Mouse (Mus musculus): ENCODE results near the gene Rab11fip4.

Gene Rab11fip4

DNA sequence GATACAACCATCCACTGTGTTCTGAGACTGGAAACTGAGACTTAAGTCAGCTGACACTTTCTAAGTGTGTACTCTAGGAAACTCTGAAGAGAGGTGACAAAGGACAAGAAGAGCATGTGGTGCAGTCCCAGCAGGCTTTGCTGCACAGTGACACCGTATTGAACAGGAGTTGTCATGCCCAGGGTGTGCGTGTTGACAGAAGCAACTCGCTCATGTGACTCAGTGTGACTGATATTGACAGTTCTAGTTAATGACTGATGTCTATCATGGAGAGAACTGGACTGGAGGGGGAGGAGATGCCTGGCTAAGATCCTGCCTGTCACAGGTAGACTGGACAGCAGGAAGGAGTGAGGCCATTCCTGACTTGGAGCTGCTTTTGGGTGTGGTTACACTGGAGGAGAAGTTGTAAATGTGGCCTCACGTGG is 63.4 kb downstream of the Rab11fip4 start:
- no peak for DNase-seq (ENCODE audit: low spot score in 2 of 2)

GRCm38 (mm10) chr11:79655592-79655991 is 64.6 kb downstream of the Rab11fip4 start:
- no peak for DNase-seq (ENCODE audit: low spot score in 2 of 2)

GRCm38 (mm10) chr11:79656491-79656890 is 65.5 kb downstream of the Rab11fip4 start:
- DNase-seq (ENCODE audit: low spot score in 2 of 2): no peak

DNA sequence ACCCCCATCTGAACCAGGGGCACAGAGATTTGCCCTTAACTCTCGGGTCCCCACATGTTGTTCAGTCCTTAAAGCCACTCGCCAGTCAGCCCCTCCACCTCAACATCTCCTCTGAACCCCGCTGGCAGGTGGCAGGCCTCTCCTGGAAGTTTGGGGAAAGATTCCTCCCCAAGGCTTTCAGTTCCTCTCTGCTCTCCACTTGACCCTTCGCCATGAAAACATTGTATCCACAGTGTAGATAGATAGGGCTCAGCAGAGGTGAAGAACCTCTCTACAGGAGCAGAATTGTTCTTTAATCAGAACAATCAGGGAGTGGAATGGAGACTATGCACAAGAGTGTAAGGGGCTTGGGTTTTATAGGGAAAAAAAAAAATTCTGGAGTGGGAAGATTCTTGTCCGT is 66.0 kb downstream of the Rab11fip4 start:
- DNase-seq (ENCODE audit: low spot score in 2 of 2): no peak

DNA sequence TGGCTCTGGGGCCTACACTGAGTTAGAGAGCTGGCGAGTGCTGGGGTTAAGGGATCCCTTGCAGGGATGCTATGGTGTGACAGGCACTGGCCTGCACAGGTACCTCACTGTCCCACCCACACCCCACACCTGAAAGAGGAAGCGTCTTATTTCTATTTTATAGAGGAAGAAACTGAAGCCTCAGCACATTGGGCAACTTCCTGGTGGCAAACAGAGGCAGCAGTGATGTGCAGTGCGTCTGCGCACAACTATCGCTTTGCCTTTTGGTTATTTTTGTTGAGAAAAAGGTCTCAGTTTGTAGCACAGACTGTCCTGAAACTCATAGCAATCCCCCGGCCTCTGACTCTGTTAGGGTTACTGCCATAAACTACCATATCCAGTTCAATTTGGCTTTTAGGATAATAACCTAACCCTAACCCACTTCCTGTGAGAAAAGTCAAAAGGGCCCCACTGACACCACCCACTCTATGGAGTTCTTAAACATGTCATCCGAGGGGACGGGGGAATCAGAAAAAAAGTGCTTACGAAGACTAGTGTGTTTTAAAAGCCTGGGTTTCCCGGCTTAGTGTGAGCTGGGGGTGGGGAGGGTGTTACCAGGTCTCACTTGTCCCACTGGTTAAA is 67.3 kb downstream of the Rab11fip4 start:
- no peak for DNase-seq (ENCODE audit: low spot score in 2 of 2)

DNA sequence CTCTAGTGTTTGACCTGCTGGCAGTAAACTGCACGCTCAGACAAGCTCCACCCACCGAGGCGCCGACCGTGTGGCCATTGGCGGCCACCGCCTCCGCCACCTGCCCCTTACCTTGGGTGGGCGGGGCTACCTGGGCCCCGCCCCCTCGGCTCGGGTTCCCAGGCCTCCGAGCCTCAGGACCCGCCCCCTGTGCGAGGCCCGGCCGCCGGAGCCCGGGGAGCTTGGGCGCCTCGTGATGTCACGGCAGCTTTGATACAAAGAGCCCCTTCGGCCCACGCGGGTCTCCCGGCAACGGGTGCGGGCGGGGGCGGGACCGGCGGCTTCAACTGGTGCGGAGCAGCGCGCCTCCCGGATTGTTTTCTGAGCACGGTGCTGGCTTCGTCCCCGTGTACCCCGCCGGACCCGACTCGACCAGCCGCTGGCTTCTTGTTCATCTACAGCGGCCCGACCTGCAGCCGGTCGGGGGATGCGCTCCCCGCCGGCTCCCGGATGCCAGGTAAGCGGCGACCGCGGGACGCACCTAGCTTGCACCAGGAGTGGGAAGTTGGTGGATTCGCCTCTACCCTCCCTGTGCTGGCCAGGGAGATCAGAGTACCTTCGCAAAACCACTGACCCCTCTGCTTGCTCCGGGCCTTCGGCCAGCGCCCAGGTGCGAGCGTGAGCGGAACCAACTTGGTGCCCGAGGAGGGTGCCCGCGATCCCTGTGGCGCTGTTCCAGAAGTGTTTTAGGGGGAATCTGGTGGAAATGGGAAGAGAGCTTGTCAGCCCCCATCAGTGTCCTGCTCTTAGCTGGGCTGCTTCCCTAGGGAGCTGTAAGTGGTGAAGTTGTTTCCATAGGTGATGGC is 69.6 kb downstream of the Rab11fip4 start:
- no peak for DNase-seq (ENCODE audit: low spot score in 2 of 2)

- DNase-seq (ENCODE audit: low spot score in 2 of 2): no peak
Observed at GRCm38 (mm10) chr11:79661877-79662545, 71.0 kb downstream of the Rab11fip4 start.

- no peak for DNase-seq (ENCODE audit: low spot score in 2 of 2)
Observed at GRCm38 (mm10) chr11:79663158-79663557, 72.1 kb downstream of the Rab11fip4 start.

DNA sequence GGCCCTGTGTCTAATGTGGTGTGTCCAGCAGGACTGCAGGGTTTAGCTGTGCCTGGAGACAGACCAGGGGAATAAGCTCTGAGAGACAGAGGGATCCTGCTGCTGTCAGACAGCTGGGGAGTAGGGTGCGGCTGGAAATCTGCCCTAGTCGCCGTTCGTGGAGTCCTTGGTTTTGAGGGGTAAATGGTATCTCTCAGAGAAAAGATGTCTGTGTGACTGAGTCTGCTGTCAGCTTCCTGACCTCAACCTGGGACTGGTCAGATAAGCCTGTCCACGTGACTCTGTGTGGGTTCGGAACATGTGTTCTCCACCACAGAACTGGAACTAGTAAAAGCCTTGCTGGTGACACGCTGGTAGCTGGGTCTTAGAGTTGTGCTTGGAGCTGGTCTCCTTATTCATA is 72.6 kb downstream of the Rab11fip4 start:
- DNase-seq (ENCODE audit: low spot score in 2 of 2): no peak

GRCm38 (mm10) chr11:79666544-79666943 is 75.5 kb downstream of the Rab11fip4 start:
- no peak for DNase-seq (ENCODE audit: low spot score in 2 of 2)

GRCm38 (mm10) chr11:79669210-79669609 is 78.2 kb downstream of the Rab11fip4 start:
- no peak for DNase-seq (ENCODE audit: low spot score in 2 of 2)

GRCm38 (mm10) chr11:79669947-79670346 is 78.9 kb downstream of the Rab11fip4 start:
- DNase-seq (ENCODE audit: low spot score in 2 of 2): no peak

GRCm38 (mm10) chr11:79670411-79670945 is 79.5 kb downstream of the Rab11fip4 start:
- no peak for DNase-seq (ENCODE audit: low spot score in 2 of 2)

- no peak for DNase-seq (ENCODE audit: low spot score in 2 of 2)
Observed at GRCm38 (mm10) chr11:79671668-79672281, 80.8 kb downstream of the Rab11fip4 start.

DNA sequence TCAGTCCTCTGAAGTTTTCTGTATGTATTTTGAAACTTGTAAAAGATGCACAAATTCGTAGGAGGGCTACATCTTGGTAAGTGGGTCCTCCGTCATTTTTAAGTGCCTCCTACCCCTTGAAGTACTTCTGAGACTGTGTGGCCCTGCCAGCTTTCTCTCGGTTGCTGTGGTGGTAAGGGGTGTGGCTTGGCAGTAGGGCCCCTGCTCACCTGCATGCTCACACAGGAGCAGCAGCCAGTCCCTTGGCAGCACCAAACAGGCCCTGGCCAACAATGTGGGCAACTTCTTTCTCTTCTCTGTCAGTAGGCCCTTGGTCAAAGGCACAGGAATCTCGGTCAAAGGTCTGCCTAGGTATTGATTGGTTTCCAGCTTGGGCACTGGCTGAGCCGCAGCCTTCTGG is 82.1 kb downstream of the Rab11fip4 start:
- peak in 1 of 2 experiments; percentile 19 for DNase-seq (ENCODE audit: low spot score in 2 of 2)

DNA sequence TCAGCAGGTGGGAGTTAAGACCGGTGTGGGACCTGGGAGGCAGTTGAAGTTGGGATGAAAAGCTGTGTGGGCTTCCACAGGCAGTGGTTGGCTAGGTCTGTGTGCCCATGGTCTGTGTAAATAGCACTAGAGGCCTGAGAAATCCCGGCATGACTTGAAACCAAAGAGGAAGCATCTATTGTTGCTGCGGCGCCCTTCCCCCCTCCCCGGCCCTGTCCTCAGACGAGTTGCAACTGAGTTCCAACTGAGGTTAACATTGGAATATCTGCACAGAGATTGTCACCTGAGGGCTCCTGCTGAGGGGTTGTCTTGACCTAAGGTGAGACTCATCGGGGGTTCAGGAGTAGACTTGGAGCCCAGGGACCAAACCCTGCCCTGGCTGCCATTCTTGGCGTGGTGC is 82.7 kb downstream of the Rab11fip4 start:
- DNase-seq (ENCODE audit: low spot score in 2 of 2): no peak

DNA sequence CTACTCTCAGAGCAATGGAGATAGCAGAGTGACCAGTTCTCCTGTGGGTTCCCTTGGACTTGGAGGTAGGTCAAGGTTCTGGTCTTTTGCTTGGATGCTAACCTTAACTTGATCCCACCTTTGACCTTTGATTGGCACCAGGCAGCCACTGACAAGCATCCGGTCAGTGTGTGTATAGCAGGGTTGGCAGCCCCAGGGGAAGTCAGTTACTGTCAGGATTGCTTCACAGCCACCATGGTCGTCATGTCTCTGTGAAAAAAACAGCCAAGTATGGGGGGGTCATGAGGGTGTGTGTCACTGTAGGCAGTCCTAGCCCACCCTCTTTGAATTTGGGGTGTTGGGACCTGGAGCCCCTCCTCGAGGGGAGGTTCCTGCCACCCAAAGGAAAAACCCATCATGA is 83.2 kb downstream of the Rab11fip4 start:
- DNase-seq (ENCODE audit: low spot score in 2 of 2): no peak

DNA sequence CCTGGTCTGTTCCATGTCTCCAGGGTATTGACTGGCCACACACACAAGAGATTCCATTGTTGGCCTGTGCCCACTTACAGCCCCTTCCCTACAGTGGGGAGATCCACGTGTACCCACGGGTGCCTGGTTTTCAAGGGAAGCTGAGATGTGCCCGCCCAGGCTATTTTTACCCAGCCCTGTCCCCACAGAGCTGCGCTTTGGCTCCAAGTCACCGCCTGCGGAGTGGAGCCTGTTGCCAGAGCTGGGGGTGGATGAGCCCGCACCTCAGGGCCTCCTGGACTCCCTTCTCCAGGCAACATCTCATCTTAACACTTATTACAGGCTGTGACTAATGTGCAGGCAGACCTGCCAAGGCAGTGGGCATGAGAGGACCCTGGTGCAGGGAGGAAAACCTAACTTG is 83.6 kb downstream of the Rab11fip4 start:
- DNase-seq (ENCODE audit: low spot score in 2 of 2): peak; percentile 18 to 29

GRCm38 (mm10) chr11:79675285-79675684 is 84.3 kb downstream of the Rab11fip4 start:
- no peak for DNase-seq (ENCODE audit: low spot score in 2 of 2)

- no peak for DNase-seq (ENCODE audit: low spot score in 2 of 2)
Observed at GRCm38 (mm10) chr11:79675994-79676393, 85.0 kb downstream of the Rab11fip4 start.

DNA sequence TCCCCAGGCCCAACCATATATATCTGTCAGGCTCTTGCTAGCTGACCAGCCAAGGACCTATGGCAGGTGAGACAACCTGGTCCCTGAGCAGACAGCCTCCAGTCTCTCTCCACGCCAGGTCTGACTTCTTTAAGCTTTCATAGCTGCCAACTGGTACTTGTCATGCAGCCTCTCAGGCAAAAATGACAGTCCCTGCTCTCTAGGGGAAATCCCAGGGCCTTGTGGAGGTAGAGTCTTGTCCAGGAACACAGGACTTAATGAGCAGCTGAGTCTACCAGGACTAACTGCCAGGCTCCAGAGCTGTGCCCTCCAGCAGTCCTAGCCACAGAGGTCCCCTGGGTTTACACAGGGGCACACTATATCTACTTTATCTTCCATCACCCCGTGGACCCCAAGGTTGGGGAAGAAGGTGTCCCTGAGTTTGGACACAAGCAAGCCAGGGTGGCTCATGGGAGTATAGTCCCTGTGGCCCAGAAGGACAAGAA is 85.5 kb downstream of the Rab11fip4 start:
- no peak for DNase-seq (ENCODE audit: low spot score in 2 of 2)

- no peak for DNase-seq (ENCODE audit: low spot score in 2 of 2)
Observed at GRCm38 (mm10) chr11:79677402-79677801, 86.4 kb downstream of the Rab11fip4 start.

Data from heart, adult 9 months (tissue).